Mouse (Mus musculus) heart, adult 2 months (tissue): ENCODE data around the gene Nkx2-2.

Experiments
- CTCF ChIP-seq: fragments of 200-600 bp; IDR thresholded peaks from 2 replicates; pipeline ENCODE4 v1.8.1; 2022; ENCODE audit warnings: antibody characterized with exemption, mild to moderate bottlenecking, moderate library complexity
- POLR2A ChIP-seq: fragments of 200-500 bp; IDR thresholded peaks from 2 replicates; pipeline ENCODE4 v1.6.1; 2011; ENCODE audit warnings: mild to moderate bottlenecking, low read depth, low read length, control low read depth; ENCODE audit not compliant: insufficient read depth

- TF ChIP-seq POLR2A (no peak), CTCF (no peak)
Measured at GRCm38 (mm10) chr2:147183521-147183920, 10.5 kb downstream of the Nkx2-2 start.
